Mouse (Mus musculus) limb, embryonic 15.5 days (tissue): ENCODE data around the gene Slc25a43. TPM values are rescaled to one million over a fixed set of nuclear protein-coding genes. Genes with fewer than 3 reads are reported as not detected.

Experiments used
- ATAC-seq: fragments of 200-750 bp; cut with Nextera tagmentation; 2 replicates; pipeline ENCODE4 v1.8.0; 2017; ENCODE audit warnings: low read depth, moderate TSS enrichment; ENCODE audit not compliant: insufficient number of reproducible peaks, low FRiP score, low TSS enrichment
- H3K27ac ChIP-seq: fragments of 300-500 bp; sonication (generic); 2 replicates; pipeline ENCODE4 v1.5.1; 2015; ENCODE audit warnings: moderate library complexity, mild to moderate bottlenecking, inconsistent platforms
- H3K27me3 ChIP-seq: fragments of 300-500 bp; sonication (generic); 2 replicates; pipeline ENCODE4 v1.6.1; 2015; ENCODE audit warnings: inconsistent platforms
- H3K36me3 ChIP-seq: fragments of 300-500 bp; sonication (generic); 2 replicates; pipeline ENCODE4 v1.6.1; 2015; ENCODE audit warnings: inconsistent platforms
- H3K4me1 ChIP-seq: fragments of 300-500 bp; sonication (generic); 2 replicates; pipeline ENCODE4 v1.6.1; 2015; ENCODE audit warnings: inconsistent platforms
- H3K4me2 ChIP-seq: fragments of 300-500 bp; sonication (generic); 2 replicates; pipeline ENCODE4 v1.6.1; 2015; ENCODE audit warnings: mild to moderate bottlenecking, inconsistent platforms
- H3K4me3 ChIP-seq: fragments of 300-500 bp; sonication (generic); 2 replicates; pipeline ENCODE4 v1.5.1; 2015; ENCODE audit warnings: mild to moderate bottlenecking, inconsistent platforms
- H3K9ac ChIP-seq: fragments of 300-500 bp; sonication (generic); 2 replicates; pipeline ENCODE4 v1.6.1; 2015; ENCODE audit warnings: inconsistent platforms
- H3K9me3 ChIP-seq: fragments of 300-500 bp; sonication (generic); 2 replicates; pipeline ENCODE4 v1.6.1; 2016; ENCODE audit warnings: inconsistent platforms
- WGBS: fragments of 180-500 bp; shearing (Covaris S2); methylation state at CpG from one replicate; pipeline ENCODE4 v1.1.7; 2015; 5-methylcytosine and 5-hydroxymethylcytosine counted together
- polyA plus RNA-seq: library from polyadenylated mRNA; unstranded; fragments of >200 nt; fragmentation: Nextera tagmentation; extraction: Ambion mirVana; gene quantifications from 2 replicates; pipeline ENCODE4 v1.2.1, GENCODE M21; 2015

The Slc25a43 gene
- polyA plus RNA-seq, 1 experiment from 2014 or later, result 4.9 TPM

DNA sequence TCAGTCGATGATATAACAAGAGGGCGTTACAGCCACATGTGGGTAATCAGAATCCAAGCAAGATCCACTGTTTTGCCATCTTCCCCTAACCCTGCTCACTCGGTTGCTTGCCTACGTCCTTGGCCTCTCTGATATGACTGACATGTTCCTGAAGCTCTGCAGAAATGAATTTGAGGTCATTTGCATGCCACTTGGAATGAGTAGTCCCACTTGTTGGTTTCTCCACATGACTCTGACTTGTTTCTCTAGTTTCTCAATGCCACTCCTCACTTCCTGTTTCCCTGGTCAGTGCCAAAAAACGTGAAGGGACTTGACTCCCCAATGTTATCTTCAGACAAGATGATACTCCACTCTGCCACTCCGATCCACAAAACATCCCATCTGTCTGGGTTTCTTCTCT lies 15.1 kb downstream of the Slc25a43 start:
- no peak for ATAC-seq
- Histone ChIP-seq H3K4me2 (no peak overlapping the region), H3K9me3 (no peaks in the 10 kb centered on the region), H3K4me1 (no peaks in the 10 kb centered on the region), H3K9ac (no peak overlapping the region), H3K4me3 (no peak overlapping the region), H3K27ac (no peak overlapping the region), H3K36me3 (no peaks in the 10 kb centered on the region), H3K27me3 (no peaks in the 10 kb centered on the region)
- WGBS, result 63% methylated on average over 6 of the region's 6 CpGs

DNA sequence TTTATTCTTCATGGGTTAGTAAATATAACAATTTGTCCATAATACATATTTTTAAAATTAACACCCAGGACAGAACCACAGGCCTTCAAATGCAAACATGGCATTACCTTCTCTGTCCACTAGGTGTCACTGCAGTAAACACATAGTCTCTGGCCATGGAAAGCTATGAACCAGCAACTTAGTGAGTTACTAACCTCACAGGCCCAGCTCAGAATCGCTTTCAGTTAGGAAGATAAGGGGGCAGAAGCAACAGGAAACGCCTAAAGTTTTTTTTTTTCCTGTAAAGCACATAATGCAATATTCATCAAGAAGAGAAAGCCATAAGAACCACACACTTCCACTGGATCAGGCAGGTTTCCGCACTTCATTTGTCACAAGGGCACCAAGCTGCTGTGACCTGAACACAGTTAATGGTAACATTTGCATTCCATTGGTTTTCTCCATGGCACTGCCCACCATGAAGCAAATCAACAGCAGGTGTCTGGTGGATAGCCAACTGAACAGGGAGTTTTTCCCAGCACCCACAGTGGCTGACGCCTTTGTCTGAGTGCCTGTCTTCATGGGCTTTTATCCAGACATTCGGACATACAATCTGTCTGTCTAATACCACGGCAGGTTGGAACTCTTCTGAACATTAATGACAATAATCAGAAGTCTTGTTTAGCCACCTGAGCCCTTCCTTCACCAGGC lies 17.6 kb downstream of the Slc25a43 start:
- H3K9ac ChIP-seq, result no peak overlapping the region
- WGBS, result 68% methylated on average over 6 of the region's 6 CpGs
- no peak for ATAC-seq
- H3K27ac ChIP-seq, result no peak overlapping the region
- H3K4me2 ChIP-seq, result no peak overlapping the region
- no peaks in the 10 kb centered on the region for H3K9me3 ChIP-seq
- H3K27me3 ChIP-seq, result no peaks in the 10 kb centered on the region
- H3K4me1 ChIP-seq, result no peaks in the 10 kb centered on the region
- no peak overlapping the region for H3K4me3 ChIP-seq
- H3K36me3 ChIP-seq, result no peaks in the 10 kb centered on the region

DNA sequence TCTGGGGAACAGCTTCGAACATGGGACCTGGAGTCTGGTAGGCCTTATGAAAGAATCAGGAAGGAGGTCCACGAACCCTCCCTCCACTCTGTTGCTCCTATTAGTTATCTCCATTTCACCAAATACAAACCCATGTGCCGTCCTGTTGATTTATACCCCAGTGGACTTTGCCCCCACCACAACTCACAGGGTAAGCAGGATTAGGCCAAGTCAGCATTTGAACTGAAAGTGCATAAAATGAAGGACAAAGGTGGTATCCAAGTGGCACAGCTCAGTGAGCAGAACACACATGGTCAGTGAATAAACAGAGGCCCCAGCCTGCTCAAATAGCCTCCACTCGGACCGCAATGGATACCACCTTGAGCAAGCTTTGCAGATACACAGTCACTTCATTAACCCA lies 18.8 kb downstream of the Slc25a43 start:
- 68% methylated on average over 5 of the region's 5 CpGs for WGBS
- H3K4me1 ChIP-seq, result no peaks in the 10 kb centered on the region

DNA sequence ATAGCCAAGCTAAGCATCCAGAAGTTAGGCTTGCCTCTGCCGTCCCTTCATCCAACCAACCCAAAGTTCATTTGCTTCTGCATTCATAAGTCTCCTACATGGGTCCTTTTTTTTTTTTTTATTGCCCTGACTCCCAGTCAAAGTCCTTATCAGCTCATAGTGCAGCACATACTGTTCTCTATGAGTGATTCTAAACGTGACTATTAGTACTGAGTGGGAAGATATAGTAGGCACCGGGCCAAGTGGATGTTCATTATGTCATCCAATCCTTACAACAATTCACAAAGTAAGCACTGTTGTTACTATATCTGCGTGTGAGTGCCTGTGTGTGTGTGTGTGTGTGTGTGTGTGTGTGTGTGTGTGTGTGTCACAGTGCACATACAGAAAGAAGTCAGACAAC lies 19.4 kb downstream of the Slc25a43 start:
- no peak overlapping the region for H3K9ac ChIP-seq
- no peaks in the 10 kb centered on the region for H3K4me1 ChIP-seq
- no peak overlapping the region for H3K4me2 ChIP-seq
- no peak overlapping the region for H3K4me3 ChIP-seq
- no peaks in the 10 kb centered on the region for H3K9me3 ChIP-seq
- H3K36me3 ChIP-seq, result no peaks in the 10 kb centered on the region
- 71% methylated on average over 4 of the region's 4 CpGs for WGBS
- no peaks in the 10 kb centered on the region for H3K27me3 ChIP-seq
- H3K27ac ChIP-seq, result no peak overlapping the region
- no peak for ATAC-seq

More for the DNA sequence above, 18.8 kb downstream of the Slc25a43 start:
- Histone ChIP-seq H3K4me2 (no peak overlapping the region), H3K9me3 (no peaks in the 10 kb centered on the region), H3K27me3 (no peaks in the 10 kb centered on the region), H3K27ac (no peak overlapping the region), H3K36me3 (no peaks in the 10 kb centered on the region), H3K4me3 (no peak overlapping the region), H3K9ac (no peak overlapping the region)
- no peak for ATAC-seq

DNA sequence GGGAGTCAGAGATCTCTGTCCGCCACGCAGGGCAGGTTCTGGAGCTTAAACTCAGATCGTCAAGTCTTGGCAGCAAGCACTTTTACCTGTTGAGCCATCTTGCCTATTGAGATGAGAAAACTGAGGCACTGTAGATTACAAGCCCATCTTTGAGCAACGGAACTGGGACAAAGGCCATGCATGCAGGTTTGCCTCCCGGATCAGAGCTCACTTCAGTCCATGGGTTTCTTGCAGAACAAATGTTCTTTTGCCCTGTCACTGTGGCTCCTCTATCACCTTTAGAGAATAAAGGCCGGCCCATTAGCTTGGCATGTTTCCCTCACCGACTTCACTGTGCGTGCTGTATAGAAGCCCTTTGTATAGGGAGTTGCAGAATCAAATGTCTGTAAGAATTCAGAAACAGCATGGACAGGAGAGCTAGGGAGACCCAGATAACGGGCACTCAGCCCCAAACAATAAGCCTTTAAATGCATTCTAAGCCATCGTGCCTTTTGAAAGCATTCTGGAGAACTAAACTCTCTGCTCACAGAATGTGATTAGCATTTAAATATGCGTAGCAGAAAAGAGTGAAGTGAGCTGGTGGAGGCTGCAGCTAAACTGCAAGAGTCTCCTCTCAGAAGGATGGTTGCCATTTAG lies 20.0 kb downstream of the Slc25a43 start:
- Histone ChIP-seq H3K9ac (no peak overlapping the region), H3K4me1 (no peaks in the 10 kb centered on the region), H3K27ac (no peak overlapping the region), H3K9me3 (no peaks in the 10 kb centered on the region), H3K27me3 (no peaks in the 10 kb centered on the region), H3K4me3 (no peak overlapping the region), H3K4me2 (no peak overlapping the region), H3K36me3 (no peaks in the 10 kb centered on the region)
- 60% methylated on average over 11 of the region's 11 CpGs for WGBS
- no peak for ATAC-seq

DNA sequence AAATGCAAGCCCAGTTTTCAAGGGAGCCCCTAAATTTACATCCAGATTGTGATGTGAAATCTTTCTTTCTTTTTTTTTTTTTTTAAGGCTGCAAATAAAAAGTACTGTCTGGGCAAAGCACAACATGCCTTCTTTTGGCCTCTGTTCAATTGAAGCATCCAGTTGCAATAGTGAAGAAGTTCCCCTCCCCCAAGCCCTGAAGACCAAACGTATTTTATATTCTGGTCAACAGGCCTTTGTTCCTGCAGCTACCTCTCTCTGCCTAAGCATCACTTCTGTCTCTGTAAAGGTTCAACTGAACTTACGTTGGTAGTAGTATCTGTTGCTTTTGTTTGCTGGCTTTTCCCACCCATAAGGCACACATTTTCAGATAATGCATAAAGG lies 20.5 kb downstream of the Slc25a43 start:
- no peak overlapping the region for H3K9ac ChIP-seq
- H3K4me3 ChIP-seq, result no peak overlapping the region
- no peak for ATAC-seq
- H3K27me3 ChIP-seq, result no peaks in the 10 kb centered on the region
- no peaks in the 10 kb centered on the region for H3K36me3 ChIP-seq
- H3K4me1 ChIP-seq, result no peaks in the 10 kb centered on the region
- H3K9me3 ChIP-seq, result no peaks in the 10 kb centered on the region
- no peak overlapping the region for H3K4me2 ChIP-seq
- 39% methylated on average over 2 of the region's 2 CpGs for WGBS
- no peak overlapping the region for H3K27ac ChIP-seq

DNA sequence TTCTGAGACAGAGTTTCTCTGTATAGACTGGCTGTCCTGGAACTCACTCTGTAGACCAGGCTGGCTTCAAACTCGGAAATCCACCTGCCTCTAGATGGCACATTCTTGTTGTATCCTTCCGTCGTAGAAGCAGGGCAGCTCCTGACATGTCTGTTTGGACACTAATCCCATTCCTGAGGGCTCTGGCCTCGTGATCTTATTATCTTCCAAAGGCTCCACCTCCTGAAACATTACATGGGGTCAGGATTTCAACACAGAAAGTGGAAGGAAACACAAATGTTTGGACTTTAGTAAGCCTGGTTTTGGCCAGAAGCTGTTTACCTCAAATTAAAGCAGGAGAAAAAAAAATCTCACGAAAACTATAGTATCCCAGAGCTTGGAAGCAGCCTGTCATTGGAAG lies 23.9 kb downstream of the Slc25a43 start:
- WGBS, result 63% methylated on average over 5 of the region's 5 CpGs
- Histone ChIP-seq H3K4me3 (no peak overlapping the region), H3K36me3 (no peaks in the 10 kb centered on the region), H3K9me3 (no peaks in the 10 kb centered on the region), H3K4me2 (no peak overlapping the region), H3K27ac (no peak overlapping the region), H3K9ac (no peak overlapping the region), H3K27me3 (no peaks in the 10 kb centered on the region), H3K4me1 (no peaks in the 10 kb centered on the region)
- no peak for ATAC-seq

DNA sequence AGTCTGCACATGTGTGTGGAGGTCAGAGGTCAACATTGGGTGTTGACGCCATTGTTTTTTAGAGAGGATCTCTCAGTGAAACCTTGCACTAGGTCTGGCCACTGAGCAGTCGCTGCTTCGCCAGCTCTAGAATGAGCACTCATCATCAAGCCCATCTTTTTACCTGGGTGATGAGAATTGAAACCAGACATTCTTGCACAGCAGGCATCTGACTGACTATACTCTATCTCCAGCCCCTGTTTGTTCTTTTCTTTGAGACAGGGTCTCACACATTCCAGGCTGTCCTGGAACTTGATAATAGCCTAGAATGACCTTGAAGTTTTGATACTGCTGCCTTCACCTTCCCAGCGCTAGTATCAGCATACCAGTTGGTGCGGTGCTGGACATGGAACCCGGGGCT lies 29.1 kb downstream of the Slc25a43 start:
- ATAC-seq, result no peak
- H3K4me2 ChIP-seq, result no peak overlapping the region
- H3K4me3 ChIP-seq, result no peak overlapping the region
- H3K9me3 ChIP-seq, result no peaks in the 10 kb centered on the region
- no peak overlapping the region for H3K27ac ChIP-seq
- no peak overlapping the region for H3K9ac ChIP-seq
- H3K36me3 ChIP-seq, result no peaks in the 10 kb centered on the region
- WGBS, result 86% methylated on average over 6 of the region's 6 CpGs
- H3K4me1 ChIP-seq, result no peaks in the 10 kb centered on the region
- H3K27me3 ChIP-seq, result no peaks in the 10 kb centered on the region

DNA sequence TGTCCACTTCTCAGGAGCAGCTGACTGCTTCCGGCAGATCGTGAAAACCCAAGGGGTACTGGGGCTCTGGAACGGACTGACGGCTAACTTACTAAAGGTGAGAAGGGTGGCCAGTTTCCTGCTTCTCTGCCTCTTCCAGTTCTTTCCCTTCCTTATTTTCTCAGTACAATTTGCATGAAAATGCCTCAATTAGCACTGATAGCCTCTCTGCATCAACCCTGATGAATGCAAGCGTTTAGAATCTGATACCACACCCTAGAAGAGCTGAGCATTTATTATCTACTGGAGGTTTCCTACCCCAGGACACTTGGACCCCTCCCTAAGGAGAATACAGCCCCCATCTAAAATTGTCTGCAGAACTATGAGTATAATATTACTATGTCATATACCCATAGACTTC lies 32.1 kb downstream of the Slc25a43 start:
- ATAC-seq, result no peak
- Histone ChIP-seq H3K36me3 (no peaks in the 10 kb centered on the region), H3K9ac (no peak overlapping the region), H3K27me3 (no peaks in the 10 kb centered on the region), H3K27ac (no peak overlapping the region), H3K4me1 (no peaks in the 10 kb centered on the region), H3K4me2 (no peak overlapping the region), H3K4me3 (no peak overlapping the region), H3K9me3 (no peaks in the 10 kb centered on the region)
- WGBS, result 86% methylated on average over 5 of the region's 5 CpGs

DNA sequence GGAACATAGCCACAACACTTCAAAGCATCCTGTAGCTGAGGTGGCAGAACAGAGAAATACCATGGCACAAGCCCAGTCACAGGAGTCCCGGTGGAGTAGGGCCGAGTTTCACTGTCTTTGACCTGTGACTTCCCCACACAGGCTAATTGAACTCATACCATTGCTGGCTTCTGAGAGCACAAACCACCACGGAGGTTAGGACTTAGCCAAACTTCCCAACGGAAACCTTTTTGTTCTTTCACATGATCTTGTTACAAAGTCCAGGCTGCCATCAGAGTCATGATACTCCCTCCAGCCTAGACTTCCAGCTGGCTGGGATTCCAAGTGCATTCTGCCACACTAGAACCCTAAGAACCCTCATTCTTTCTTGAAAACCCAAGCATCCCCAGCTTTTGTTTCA lies 34.2 kb downstream of the Slc25a43 start:
- H3K4me3 ChIP-seq, result no peak overlapping the region
- ATAC-seq, result no peak
- H3K9me3 ChIP-seq, result no peaks in the 10 kb centered on the region
- H3K9ac ChIP-seq, result no peak overlapping the region
- H3K27me3 ChIP-seq, result no peaks in the 10 kb centered on the region
- H3K4me2 ChIP-seq, result no peak overlapping the region
- no peaks in the 10 kb centered on the region for H3K36me3 ChIP-seq
- H3K27ac ChIP-seq, result no peak overlapping the region
- H3K4me1 ChIP-seq, result no peaks in the 10 kb centered on the region
- WGBS, result 65% methylated on average over 4 of the region's 4 CpGs

DNA sequence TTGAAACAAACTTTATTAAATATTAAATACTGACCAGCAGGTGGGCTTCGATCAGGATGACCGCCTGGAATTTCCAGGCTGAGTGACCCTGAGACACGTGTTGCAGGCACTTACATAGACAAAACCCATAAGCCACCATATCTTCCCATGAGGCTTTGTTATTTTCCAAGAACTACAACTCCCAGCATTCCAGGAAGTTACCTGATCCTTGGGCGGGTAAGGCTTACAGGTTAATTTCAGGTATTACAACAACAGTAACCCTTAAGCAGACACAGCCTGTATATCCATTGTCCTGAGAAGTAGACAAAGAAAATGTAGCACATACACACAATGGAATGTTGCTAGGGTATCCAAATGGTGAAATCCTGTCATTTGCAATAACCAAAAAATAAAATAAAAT lies 45.9 kb downstream of the Slc25a43 start:
- no peak overlapping the region for H3K27ac ChIP-seq
- H3K9me3 ChIP-seq, result no peaks in the 10 kb centered on the region
- no peak overlapping the region for H3K4me3 ChIP-seq
- no peak for ATAC-seq
- no peaks in the 10 kb centered on the region for H3K36me3 ChIP-seq
- no peaks in the 10 kb centered on the region for H3K4me1 ChIP-seq
- H3K9ac ChIP-seq, result no peak overlapping the region
- 54% methylated on average over 4 of the region's 4 CpGs for WGBS
- H3K4me2 ChIP-seq, result no peak overlapping the region
- no peaks in the 10 kb centered on the region for H3K27me3 ChIP-seq

DNA sequence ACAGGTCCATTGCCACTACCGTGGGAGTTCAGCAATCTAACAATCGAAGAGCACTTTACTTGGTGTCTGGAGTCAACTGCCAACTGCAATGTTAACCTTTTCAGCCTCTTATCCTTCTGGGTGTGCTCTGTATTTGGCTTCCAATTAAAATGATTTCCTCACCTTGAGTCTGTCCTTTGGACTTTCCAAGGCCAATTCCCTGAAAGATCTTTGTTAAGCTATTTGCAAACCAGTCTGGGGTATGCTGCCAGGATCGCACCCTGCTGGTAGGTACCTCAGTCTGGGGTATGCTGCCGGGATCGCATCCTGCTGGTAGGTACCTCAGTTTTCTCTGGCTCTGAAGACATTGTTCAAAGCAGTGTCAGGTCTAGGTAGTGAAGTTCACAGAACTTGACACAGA lies 51.1 kb downstream of the Slc25a43 start:
- no peaks in the 10 kb centered on the region for H3K27me3 ChIP-seq
- H3K9ac ChIP-seq, result no peak overlapping the region
- no peak overlapping the region for H3K27ac ChIP-seq
- no peaks in the 10 kb centered on the region for H3K4me1 ChIP-seq
- H3K9me3 ChIP-seq, result no peaks in the 10 kb centered on the region
- no peak overlapping the region for H3K4me3 ChIP-seq
- 68% methylated on average over 5 of the region's 5 CpGs for WGBS
- no peak overlapping the region for H3K4me2 ChIP-seq
- no peak for ATAC-seq
- 0 out of 2 replicates have a peak, but pooled peaks cover 4% of the 10 kb centered on the region for H3K36me3 ChIP-seq
